Mouse (Mus musculus) embryonic facial prominence, embryonic 13.5 days (tissue): Measurements from ENCODE around the gene Mtx1. TPM values are rescaled to one million over a fixed set of nuclear protein-coding genes. Genes with fewer than 3 reads are reported as not detected.

Source experiments
- ATAC-seq: fragments of 200-750 bp; cut with Nextera tagmentation; 2 replicates; pipeline ENCODE4 v1.8.0; 2017; ENCODE audit warnings: low read depth; ENCODE audit not compliant: insufficient number of reproducible peaks, insufficient read depth, low FRiP score, low TSS enrichment
- H3K27ac ChIP-seq: fragments of 300-500 bp; sonication (generic); 2 replicates; pipeline ENCODE4 v1.5.1; 2015; ENCODE audit warnings: moderate library complexity, mild to moderate bottlenecking, inconsistent platforms
- H3K27me3 ChIP-seq: fragments of 300-500 bp; sonication (generic); 2 replicates; pipeline ENCODE4 v1.6.1; 2015; ENCODE audit warnings: mild to moderate bottlenecking, inconsistent platforms
- H3K36me3 ChIP-seq: fragments of 300-500 bp; sonication (generic); 2 replicates; pipeline ENCODE4 v1.6.1; 2015; ENCODE audit warnings: mild to moderate bottlenecking, inconsistent platforms
- H3K4me1 ChIP-seq: fragments of 300-500 bp; sonication (generic); 2 replicates; pipeline ENCODE4 v1.6.1; 2015; ENCODE audit warnings: inconsistent platforms
- H3K4me2 ChIP-seq: fragments of 300-500 bp; sonication (generic); 2 replicates; pipeline ENCODE4 v1.6.1; 2015; ENCODE audit warnings: moderate library complexity, mild to moderate bottlenecking, inconsistent platforms
- H3K4me3 ChIP-seq: fragments of 300-500 bp; sonication (generic); 2 replicates; pipeline ENCODE4 v1.5.1; 2015; ENCODE audit warnings: mild to moderate bottlenecking, inconsistent platforms
- H3K9ac ChIP-seq: fragments of 300-500 bp; sonication (generic); 2 replicates; pipeline ENCODE4 v1.6.1; 2015; ENCODE audit warnings: mild to moderate bottlenecking, inconsistent platforms
- H3K9me3 ChIP-seq: fragments of 300-500 bp; sonication (generic); 2 replicates; pipeline ENCODE4 v1.6.1; 2016; ENCODE audit warnings: inconsistent platforms
- WGBS: fragments of 180-500 bp; shearing (Covaris S2); methylation state at CpG from one replicate; pipeline ENCODE4 v1.1.7; 2015; ENCODE audit warnings: mixed read lengths; 5-methylcytosine and 5-hydroxymethylcytosine counted together
- polyA plus RNA-seq: library from polyadenylated mRNA; unstranded; fragments of >200 nt; fragmentation: Nextera tagmentation; extraction: Ambion mirVana; gene quantifications from 2 replicates; pipeline ENCODE4 v1.2.1, GENCODE M21; 2015

Gene Mtx1
- polyA plus RNA-seq, 1 experiment from 2014 or later: 212 TPM

GRCm38 (mm10) chr3:89210162-89210561, 16.7 kb downstream of the Mtx1 start:
- Histone ChIP-seq H3K4me2 (no peak overlapping the region), H3K27me3 (no peaks in the 10 kb centered on the region), H3K36me3 (peaks cover 59% of the 10 kb centered on the region), H3K27ac (no peak overlapping the region), H3K4me1 (peaks cover 13% of the 10 kb centered on the region), H3K9me3 (no peaks in the 10 kb centered on the region), H3K4me3 (no peak overlapping the region), H3K9ac (no peak overlapping the region)
- no peak for ATAC-seq
- WGBS: 82% methylated on average over 13 of the region's 13 CpGs

- 91% methylated on average over 7 of the region's 7 CpGs for WGBS
- no peak overlapping the region for H3K4me2 ChIP-seq
- no peak for ATAC-seq
- no peaks in the 10 kb centered on the region for H3K27me3 ChIP-seq
- peaks cover 8% of the 10 kb centered on the region for H3K4me1 ChIP-seq
- H3K36me3 ChIP-seq: peaks cover 63% of the 10 kb centered on the region
- no peak overlapping the region for H3K9ac ChIP-seq
- no peaks in the 10 kb centered on the region for H3K9me3 ChIP-seq
- H3K27ac ChIP-seq: no peak overlapping the region
- H3K4me3 ChIP-seq: no peak overlapping the region
Observed at GRCm38 (mm10) chr3:89209731-89210130, 17.2 kb downstream of the Mtx1 start.

GRCm38 (mm10) chr3:89208736-89209135, 18.2 kb downstream of the Mtx1 start:
- 80% methylated on average over 6 of the region's 6 CpGs for WGBS
- no peak overlapping the region for H3K27ac ChIP-seq
- peaks cover 67% of the 10 kb centered on the region for H3K36me3 ChIP-seq

GRCm38 (mm10) chr3:89208075-89208657, 18.7 kb downstream of the Mtx1 start:
- Histone ChIP-seq H3K4me1 (peaks cover 10% of the 10 kb centered on the region), H3K36me3 (peaks cover 67% of the 10 kb centered on the region), H3K27me3 (no peaks in the 10 kb centered on the region), H3K9ac (no peak overlapping the region), H3K9me3 (no peaks in the 10 kb centered on the region), H3K4me2 (no peak overlapping the region), H3K27ac (no peak overlapping the region), H3K4me3 (no peak overlapping the region; the same call in 1 of the 2 replicates)
- no peak for ATAC-seq
- WGBS: 83% methylated on average over 13 of the region's 13 CpGs

More at GRCm38 (mm10) chr3:89208736-89209135, 18.2 kb downstream of the Mtx1 start:
- H3K4me3 ChIP-seq: no peak overlapping the region
- H3K27me3 ChIP-seq: no peaks in the 10 kb centered on the region
- H3K4me2 ChIP-seq: no peak overlapping the region
- no peaks in the 10 kb centered on the region for H3K9me3 ChIP-seq
- H3K9ac ChIP-seq: no peak overlapping the region
- H3K4me1 ChIP-seq: peaks cover 7% of the 10 kb centered on the region
- ATAC-seq: no peak

GRCm38 (mm10) chr3:89206695-89207094, 20.2 kb downstream of the Mtx1 start:
- Histone ChIP-seq H3K4me3 (no peak overlapping the region), H3K4me2 (no peak overlapping the region), H3K27me3 (no peaks in the 10 kb centered on the region), H3K9me3 (no peaks in the 10 kb centered on the region), H3K36me3 (peaks cover 67% of the 10 kb centered on the region), H3K4me1 (peaks cover 5% of the 10 kb centered on the region), H3K27ac (no peak overlapping the region), H3K9ac (no peak overlapping the region)
- ATAC-seq: no peak
- WGBS: 86% methylated on average over 2 of the region's 2 CpGs

GRCm38 (mm10) chr3:89206079-89206478, 20.8 kb downstream of the Mtx1 start:
- Histone ChIP-seq H3K4me1 (peaks cover 5% of the 10 kb centered on the region), H3K4me2 (no peak overlapping the region), H3K9ac (no peak overlapping the region), H3K27me3 (no peaks in the 10 kb centered on the region), H3K27ac (no peak overlapping the region), H3K4me3 (no peak overlapping the region), H3K9me3 (no peaks in the 10 kb centered on the region), H3K36me3 (peaks cover 67% of the 10 kb centered on the region)
- 94% methylated on average over 7 of the region's 7 CpGs for WGBS
- no peak for ATAC-seq

- no peak overlapping the region for H3K27ac ChIP-seq
- no peak for ATAC-seq
- H3K4me3 ChIP-seq: peak overlapping the region; percentile 52
- no peaks in the 10 kb centered on the region for H3K9me3 ChIP-seq
- peaks cover 38% of the 10 kb centered on the region for H3K36me3 ChIP-seq
- H3K4me1 ChIP-seq: peaks cover 5% of the 10 kb centered on the region
- H3K4me2 ChIP-seq: peak overlapping the region; percentile 70
- 40% methylated on average over 5 of the region's 5 CpGs for WGBS
- peak overlapping the region; percentile 73 for H3K9ac ChIP-seq
- no peaks in the 10 kb centered on the region for H3K27me3 ChIP-seq
Observed at GRCm38 (mm10) chr3:89203142-89203514, 23.8 kb downstream of the Mtx1 start.

GRCm38 (mm10) chr3:89202253-89203141, 24.4 kb downstream of the Mtx1 start, which contains the start of gene Gba:
TSS of gene Gba (plus strand) at chr3:89202928.
- no peaks in the 10 kb centered on the region for H3K9me3 ChIP-seq
- 25% methylated on average over 13 of the region's 13 CpGs for WGBS
- H3K4me1 ChIP-seq: peaks cover 5% of the 10 kb centered on the region
- ATAC-seq: peak; percentile 73
- peak within 1 kb of the TSS; percentile 73 for H3K9ac ChIP-seq
- H3K27ac ChIP-seq: no peak within 1 kb of the TSS
- no peaks in the 10 kb centered on the region for H3K27me3 ChIP-seq
- H3K4me3 ChIP-seq: peak within 1 kb of the TSS; percentile 52
- peak within 1 kb of the TSS; percentile 70 for H3K4me2 ChIP-seq
- H3K36me3 ChIP-seq: peaks cover 32% of the 10 kb centered on the region

GRCm38 (mm10) chr3:89199839-89200238, 27.0 kb downstream of the Mtx1 start:
- Histone ChIP-seq H3K9me3 (no peaks in the 10 kb centered on the region), H3K4me3 (no peak overlapping the region), H3K4me1 (peaks cover 11% of the 10 kb centered on the region), H3K9ac (no peak overlapping the region), H3K27ac (no peak overlapping the region), H3K4me2 (no peak overlapping the region), H3K27me3 (no peaks in the 10 kb centered on the region), H3K36me3 (peaks cover 5% of the 10 kb centered on the region; the same call in 1 of the 2 replicates)
- ATAC-seq: no peak
- 72% methylated on average over 3 of the region's 3 CpGs for WGBS

- Histone ChIP-seq H3K9me3 (no peaks in the 10 kb centered on the region), H3K4me2 (peak overlapping the region; percentile 61), H3K36me3 (no peaks in the 10 kb centered on the region), H3K4me1 (peaks cover 6% of the 10 kb centered on the region), H3K27ac (peak overlapping the region; percentile 84), H3K27me3 (no peaks in the 10 kb centered on the region), H3K4me3 (peak overlapping the region; percentile 44), H3K9ac (peak overlapping the region; percentile 68)
- 6% methylated on average over 33 of the region's 33 CpGs for WGBS
- ATAC-seq: peak; percentile 95
Observed at GRCm38 (mm10) chr3:89195979-89196877, 30.7 kb downstream of the Mtx1 start.

- Histone ChIP-seq H3K27me3 (no peaks in the 10 kb centered on the region), H3K27ac (no peak overlapping the region), H3K36me3 (peaks cover 8% of the 10 kb centered on the region), H3K9me3 (no peaks in the 10 kb centered on the region), H3K9ac (no peak overlapping the region), H3K4me2 (no peak overlapping the region), H3K4me1 (peaks cover 6% of the 10 kb centered on the region), H3K4me3 (no peak overlapping the region)
- 88% methylated on average over 2 of the region's 2 CpGs for WGBS
- ATAC-seq: no peak
Observed at GRCm38 (mm10) chr3:89193853-89194252, 33.0 kb downstream of the Mtx1 start.
